Mouse (Mus musculus) liver, embryonic 14.5 days (tissue): Measurements from ENCODE around the gene Raly. TPM values are rescaled to one million over a fixed set of nuclear protein-coding genes. Genes with fewer than 3 reads are reported as not detected.

Experiments
- ATAC-seq: fragments of 200-750 bp; cut with Nextera tagmentation; 2 replicates; pipeline ENCODE4 v1.8.0; 2017; ENCODE audit warnings: moderate number of reproducible peaks, mild to moderate bottlenecking, moderate library complexity; ENCODE audit not compliant: insufficient read depth
- DNase-seq, 3 experiments: peaks; one replicate each; pipeline ENCODE4 v3.0.0-alpha.2; 2012 to 2013; ENCODE audit warnings: low read depth in 3 of 3, low spot score in 3 of 3
- H3K27ac ChIP-seq: fragments of 300-500 bp; sonication (generic); 2 replicates; pipeline ENCODE4 v1.5.1; 2014; ENCODE audit warnings: moderate library complexity, mild to moderate bottlenecking, control low read depth, inconsistent platforms
- H3K27me3 ChIP-seq: fragments of 300-500 bp; sonication (generic); 2 replicates; pipeline ENCODE4 v1.6.1; 2014; ENCODE audit warnings: mild to moderate bottlenecking, low read length, moderate library complexity; ENCODE audit not compliant: control insufficient read depth, insufficient read depth
- H3K36me3 ChIP-seq: fragments of 300-500 bp; sonication (generic); replicated peaks from 2 replicates; pipeline ENCODE4 v1.6.1; 2014; ENCODE audit warnings: low read depth; ENCODE audit not compliant: control insufficient read depth, insufficient read depth
- H3K4me1 ChIP-seq, 2 experiments: fragments of 200-500 bp in 1 of 2; fragments of 300-500 bp in 1 of 2; sonication (generic) in 1 of 2; replicated peaks; 2 replicates each; pipeline ENCODE4 v1.6.1; 2012 to 2014; ENCODE audit warnings: antibody characterized with exemption in 1 of 2, inconsistent platforms in 1 of 2, low read length in 1 of 2; ENCODE audit not compliant: control insufficient read depth in 2 of 2, insufficient read depth in 2 of 2
- H3K4me2 ChIP-seq: fragments of 300-500 bp; sonication (generic); 2 replicates; pipeline ENCODE4 v1.6.1; 2014; ENCODE audit warnings: low read depth, mild to moderate bottlenecking, control low read depth, moderate library complexity
- H3K4me3 ChIP-seq, 2 experiments: fragments of 200-500 bp in 1 of 2; fragments of 300-500 bp in 1 of 2; sonication (generic) in 1 of 2; 2 replicates each; pipeline ENCODE4 v1.5.1; 2012 to 2014; ENCODE audit warnings: low read depth in 2 of 2, low read length in 2 of 2, mild to moderate bottlenecking in 2 of 2, control low read depth in 1 of 2, inconsistent platforms in 1 of 2, moderate library complexity in 1 of 2; ENCODE audit not compliant: insufficient read depth in 1 of 2
- H3K9ac ChIP-seq: fragments of 300-500 bp; sonication (generic); replicated peaks from 2 replicates; pipeline ENCODE4 v1.6.1; 2014; ENCODE audit warnings: mild to moderate bottlenecking, control low read depth, moderate library complexity
- H3K9me3 ChIP-seq: fragments of 300-500 bp; sonication (generic); 2 replicates; pipeline ENCODE4 v1.6.1; 2016; ENCODE audit warnings: low read length, mixed read lengths; ENCODE audit not compliant: control insufficient read depth
- CTCF ChIP-seq: IDR thresholded peaks from 2 replicates; pipeline ENCODE4 v1.5.1; 2016; ENCODE audit warnings: antibody characterized with exemption, low read depth, control low read depth
- EP300 ChIP-seq: IDR thresholded peaks from 2 replicates; pipeline ENCODE4 v1.6.1; 2016; ENCODE audit warnings: antibody characterized with exemption, low read depth
- WGBS: fragments of 180-500 bp; shearing (Covaris S2); extraction: QIAGEN DNeasy Blood & Tissue Kit; methylation state at CpG from one replicate; pipeline ENCODE4 v1.1.7; 2014; ENCODE audit not compliant: insufficient replicate concordance; 5-methylcytosine and 5-hydroxymethylcytosine counted together
- polyA plus RNA-seq, 2 experiments: library from polyadenylated mRNA; depleted of rRNA in 1 of 2; stranded (reverse) in 1 of 2; unstranded in 1 of 2; fragments of >200 nt; fragmentation: Nextera tagmentation in 1 of 2; extraction: Ambion mirVana in 1 of 2; gene quantifications; 2 replicates each; pipeline versions ENCODE4 v1.2.1 to v1.2.3; 2012 to 2014

Raly gene
- polyA plus RNA-seq, 2 experiments = 35.9 to 237 TPM

DNA sequence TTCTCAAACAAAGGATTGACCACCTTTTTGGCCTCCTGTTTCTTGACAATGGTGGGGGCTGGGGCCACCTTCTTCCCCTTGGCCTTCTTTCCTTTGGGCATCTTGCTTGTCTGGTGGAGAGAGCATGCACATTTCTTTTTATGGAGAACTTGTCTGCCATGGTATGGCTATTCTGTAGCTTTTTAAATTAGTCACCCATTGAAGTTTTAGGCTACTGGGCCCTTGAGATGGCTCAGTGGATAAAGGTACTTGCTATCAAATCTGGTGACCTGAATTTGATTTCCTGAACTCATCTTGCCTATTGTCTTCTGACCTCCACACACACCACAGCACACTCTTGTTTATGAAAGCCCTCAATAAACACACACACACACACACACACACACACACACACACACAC, 21.0 kb upstream of the Raly start, which contains the start of gene Gm14214:
TSS of gene Gm14214 (minus strand) at position 101 of the 400 bp plus-strand sequence.
- Histone ChIP-seq H3K36me3 (no peaks in the 10 kb centered on the region), H3K27me3 (no peaks in the 10 kb centered on the region), H3K9me3 (no peaks in the 10 kb centered on the region), H3K4me2 (no peak within 1 kb of the TSS), H3K4me3 (no peak within 1 kb of the TSS), H3K4me1 (peaks cover 15 to 17% of the 10 kb centered on the region in 2 experiments), H3K9ac (no peak within 1 kb of the TSS), H3K27ac (no peak within 1 kb of the TSS)
- ATAC-seq = no peak
- DNase-seq = no peak
- TF ChIP-seq CTCF (no peak), EP300 (no peak)

DNA sequence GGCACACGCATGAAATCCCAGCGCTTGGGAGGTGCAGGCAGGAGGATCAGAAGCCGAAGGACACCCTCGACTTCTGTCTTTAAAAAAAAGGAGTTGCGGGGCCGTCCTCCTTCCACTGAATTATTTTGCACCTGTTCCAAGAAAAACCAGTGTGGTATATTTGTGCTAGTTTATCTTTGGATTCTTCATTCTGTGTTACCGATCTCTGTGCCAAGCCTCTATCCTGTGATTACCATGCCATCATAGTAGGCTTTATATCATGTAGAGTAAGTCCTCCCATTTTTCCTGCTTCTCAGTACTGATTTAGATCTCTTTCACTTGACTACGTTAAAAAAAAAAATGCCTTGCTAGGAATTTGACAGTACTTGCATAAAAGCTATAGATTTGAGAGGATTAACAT, 19.3 kb upstream of the Raly start:
- WGBS = 65% methylated on average over 8 of the region's 8 CpGs
- no peak overlapping the region for H3K4me2 ChIP-seq
- no peak overlapping the region for H3K4me3 ChIP-seq
- no peak for ATAC-seq
- peaks cover 6 to 9% of the 10 kb centered on the region in 2 experiments for H3K4me1 ChIP-seq
- H3K36me3 ChIP-seq = no peaks in the 10 kb centered on the region
- H3K9ac ChIP-seq = no peak overlapping the region
- DNase-seq = no peak
- no peak for TF ChIP-seq EP300
- no peak for TF ChIP-seq CTCF
- no peaks in the 10 kb centered on the region for H3K9me3 ChIP-seq
- no peaks in the 10 kb centered on the region for H3K27me3 ChIP-seq
- no peak overlapping the region for H3K27ac ChIP-seq

DNA sequence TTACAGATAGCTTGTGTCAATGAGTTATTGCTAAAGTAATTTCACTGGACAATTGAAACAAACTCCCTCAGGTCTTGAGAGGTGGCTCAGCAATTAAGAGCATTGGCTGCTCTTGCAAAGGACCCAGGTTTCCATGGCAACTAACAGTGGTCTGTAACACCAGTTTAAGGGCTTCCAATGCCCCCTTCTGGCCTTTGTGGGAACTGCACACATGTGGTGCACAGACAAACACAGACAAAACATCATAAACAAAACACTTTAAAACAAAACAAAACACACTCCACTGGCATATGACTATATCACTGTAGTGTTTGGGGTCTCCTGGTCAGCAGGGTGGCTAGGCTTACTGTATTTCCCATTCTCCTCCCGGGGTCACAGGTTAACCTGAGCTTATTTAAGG, 16.9 kb upstream of the Raly start:
- ATAC-seq = no peak
- TF ChIP-seq CTCF (peak; percentile 77), EP300 (no peak)
- Histone ChIP-seq H3K9me3 (no peaks in the 10 kb centered on the region), H3K4me3 (no peak overlapping the region), H3K4me2 (no peak overlapping the region), H3K36me3 (no peaks in the 10 kb centered on the region), H3K27ac (no peak overlapping the region), H3K9ac (no peak overlapping the region), H3K27me3 (no peaks in the 10 kb centered on the region), H3K4me1 (peaks cover 0 to 4% of the 10 kb centered on the region in 2 experiments; a peak in 1 of 4 replicates)
- 58% methylated on average over 1 of the region's 1 CpGs for WGBS
- DNase-seq = peak in 2 of 3 experiments; percentile 26 to 59

DNA sequence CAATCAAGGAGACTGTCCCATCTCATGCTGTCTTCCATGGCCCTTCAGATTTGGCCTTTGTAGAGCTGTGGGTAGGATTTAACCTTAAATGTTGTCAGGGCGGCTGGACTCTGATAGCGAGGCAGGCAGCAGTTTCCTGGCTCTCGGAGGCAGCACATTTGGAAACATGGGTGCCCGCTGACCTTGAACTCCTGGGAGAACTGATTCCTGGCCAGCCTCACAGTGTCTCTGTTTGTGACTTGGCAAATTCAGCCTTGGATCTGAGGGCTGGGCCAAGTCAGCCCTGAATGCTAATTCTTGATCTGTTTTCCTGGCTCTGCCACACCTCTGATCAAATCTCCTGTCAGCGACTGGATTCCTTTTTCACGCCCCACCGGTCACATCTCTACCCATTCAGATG, 14.4 kb upstream of the Raly start:
- Histone ChIP-seq H3K4me2 (no peak overlapping the region), H3K27ac (no peak overlapping the region), H3K27me3 (peaks cover 3% of the 10 kb centered on the region), H3K9ac (no peak overlapping the region), H3K4me3 (no peak overlapping the region), H3K36me3 (no peaks in the 10 kb centered on the region), H3K4me1 (peaks cover 0 to 4% of the 10 kb centered on the region in 2 experiments; a peak in 1 of 4 replicates), H3K9me3 (no peaks in the 10 kb centered on the region)
- no peak for TF ChIP-seq CTCF
- no peak for TF ChIP-seq EP300
- 55% methylated on average over 7 of the region's 7 CpGs for WGBS
- DNase-seq = no peak
- no peak for ATAC-seq

DNA sequence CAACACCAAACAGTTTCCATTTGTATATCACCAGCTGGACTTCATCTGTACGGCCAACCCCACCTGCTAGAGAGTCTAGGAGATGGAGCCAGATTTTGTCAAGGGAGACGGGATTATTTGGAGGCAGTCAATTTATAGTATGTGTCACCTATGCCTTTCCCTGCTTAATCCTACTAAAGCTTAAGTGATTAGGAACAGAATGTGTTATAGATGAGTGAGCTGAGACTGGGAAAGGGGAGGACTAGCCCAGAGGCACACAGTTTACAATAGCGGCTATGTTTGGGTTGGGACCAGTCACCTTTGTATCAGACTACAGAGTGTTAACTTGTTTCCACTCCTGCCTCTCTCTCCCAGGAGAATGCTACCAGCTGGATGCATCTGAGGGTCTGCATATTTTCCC, 11.2 kb upstream of the Raly start:
- H3K27ac ChIP-seq = no peak overlapping the region
- peaks cover 3% of the 10 kb centered on the region for H3K27me3 ChIP-seq
- TF ChIP-seq CTCF (no peak), EP300 (no peak)
- H3K4me2 ChIP-seq = no peak overlapping the region
- no peak overlapping the region for H3K4me3 ChIP-seq
- H3K9me3 ChIP-seq = no peaks in the 10 kb centered on the region
- 60% methylated on average over 3 of the region's 3 CpGs for WGBS
- H3K9ac ChIP-seq = no peak overlapping the region
- H3K36me3 ChIP-seq = no peaks in the 10 kb centered on the region
- no peak for DNase-seq
- peaks cover 0 to 4% of the 10 kb centered on the region in 2 experiments; a peak in 1 of 4 replicates for H3K4me1 ChIP-seq
- ATAC-seq = no peak
